Mouse (Mus musculus) limb, embryonic 11.5 days (tissue): ENCODE results near the gene Galntl6. TPM values are rescaled to one million over a fixed set of nuclear protein-coding genes. Genes with fewer than 3 reads are reported as not detected.

ENCODE experiments used
- ATAC-seq: fragments of 200-750 bp; cut with Nextera tagmentation; 2 replicates; pipeline ENCODE4 v1.8.0; 2017; ENCODE audit warnings: low read depth; ENCODE audit not compliant: insufficient number of reproducible peaks, low FRiP score, low TSS enrichment
- DNase-seq: peaks from one replicate; pipeline ENCODE4 v3.0.0-alpha.2; 2015; ENCODE audit warnings: low spot score
- H3K27ac ChIP-seq: fragments of 300-500 bp; sonication (generic); replicated peaks from 2 replicates; pipeline ENCODE4 v1.5.1; 2014; ENCODE audit warnings: low read depth, mild to moderate bottlenecking, low read length
- H3K27me3 ChIP-seq: fragments of 300-500 bp; sonication (generic); 2 replicates; pipeline ENCODE4 v1.6.1; 2014; ENCODE audit warnings: mild to moderate bottlenecking, low read length, mixed read lengths; ENCODE audit not compliant: control insufficient read depth, insufficient read depth
- H3K36me3 ChIP-seq: fragments of 300-500 bp; sonication (generic); 2 replicates; pipeline ENCODE4 v1.6.1; 2014; ENCODE audit warnings: mild to moderate bottlenecking, low read length, moderate library complexity, mixed read lengths; ENCODE audit not compliant: control insufficient read depth, insufficient read depth
- H3K4me1 ChIP-seq: fragments of 300-500 bp; sonication (generic); 2 replicates; pipeline ENCODE4 v1.6.1; 2014; ENCODE audit warnings: low read length, mixed read lengths; ENCODE audit not compliant: control insufficient read depth, insufficient read depth
- H3K4me2 ChIP-seq: fragments of 300-500 bp; sonication (generic); 2 replicates; pipeline ENCODE4 v1.6.1; 2014; ENCODE audit warnings: low read depth, mild to moderate bottlenecking, moderate library complexity; ENCODE audit not compliant: severe bottlenecking
- H3K4me3 ChIP-seq: fragments of 300-500 bp; sonication (generic); 2 replicates; pipeline ENCODE4 v1.5.1; 2014; ENCODE audit warnings: low read depth, low read length
- H3K9ac ChIP-seq: fragments of 300-500 bp; sonication (generic); 2 replicates; pipeline ENCODE4 v1.6.1; 2014; ENCODE audit warnings: mild to moderate bottlenecking, low read length
- H3K9me3 ChIP-seq: fragments of 300-500 bp; sonication (generic); 2 replicates; pipeline ENCODE4 v1.6.1; 2016; ENCODE audit warnings: low read length; ENCODE audit not compliant: control insufficient read depth
- WGBS: fragments of 180-500 bp; shearing (Covaris S2); extraction: QIAGEN DNeasy Blood & Tissue Kit; methylation state at CpG from one replicate; pipeline ENCODE4 v1.1.7; 2014; 5-methylcytosine and 5-hydroxymethylcytosine counted together
- polyA plus RNA-seq: library from polyadenylated mRNA; unstranded; fragments of >200 nt; fragmentation: Nextera tagmentation; extraction: Ambion mirVana; gene quantifications from 2 replicates; pipeline ENCODE4 v1.2.1, GENCODE M21; 2014

The Galntl6 gene
- polyA plus RNA-seq, 1 experiment from 2014 or later, result 0.45 TPM

- no peak overlapping the region for H3K27ac ChIP-seq
- no peaks in the 10 kb centered on the region for H3K36me3 ChIP-seq
- ATAC-seq, result no peak
- 80% methylated on average over 6 of the region's 6 CpGs for WGBS
- H3K4me2 ChIP-seq, result no peak overlapping the region
- no peak overlapping the region for H3K4me3 ChIP-seq
- no peak for DNase-seq
- H3K9ac ChIP-seq, result no peak overlapping the region
- H3K9me3 ChIP-seq, result no peaks in the 10 kb centered on the region
- H3K27me3 ChIP-seq, result no peaks in the 10 kb centered on the region
- no peaks in the 10 kb centered on the region for H3K4me1 ChIP-seq
Observed at GRCm38 (mm10) chr8:57927074-57927473, 985.4 kb downstream of the Galntl6 start.

- Histone ChIP-seq H3K4me3 (no peak overlapping the region), H3K4me2 (no peak overlapping the region), H3K9me3 (no peaks in the 10 kb centered on the region), H3K27me3 (no peaks in the 10 kb centered on the region), H3K9ac (no peak overlapping the region), H3K36me3 (no peaks in the 10 kb centered on the region), H3K4me1 (no peaks in the 10 kb centered on the region), H3K27ac (no peak overlapping the region)
- WGBS, result 84% methylated on average over 6 of the region's 6 CpGs
- DNase-seq, result no peak
- ATAC-seq, result no peak
Observed at GRCm38 (mm10) chr8:57923556-57923955, 988.9 kb downstream of the Galntl6 start.

GRCm38 (mm10) chr8:57923130-57923529 lies 989.3 kb downstream of the Galntl6 start:
- no peaks in the 10 kb centered on the region for H3K9me3 ChIP-seq
- no peaks in the 10 kb centered on the region for H3K27me3 ChIP-seq
- H3K4me2 ChIP-seq, result no peak overlapping the region
- no peaks in the 10 kb centered on the region for H3K36me3 ChIP-seq
- DNase-seq (no peak), ATAC-seq (no peak)
- H3K9ac ChIP-seq, result no peak overlapping the region
- no peak overlapping the region for H3K27ac ChIP-seq
- H3K4me1 ChIP-seq, result no peaks in the 10 kb centered on the region
- 80% methylated on average over 6 of the region's 6 CpGs for WGBS
- no peak overlapping the region for H3K4me3 ChIP-seq

- 82% methylated on average over 6 of the region's 6 CpGs for WGBS
- Histone ChIP-seq H3K27me3 (no peaks in the 10 kb centered on the region), H3K4me2 (no peak overlapping the region), H3K4me1 (no peaks in the 10 kb centered on the region), H3K27ac (no peak overlapping the region), H3K9ac (no peak overlapping the region), H3K36me3 (no peaks in the 10 kb centered on the region), H3K9me3 (no peaks in the 10 kb centered on the region), H3K4me3 (no peak overlapping the region)
- ATAC-seq, result no peak
- no peak for DNase-seq
Observed at GRCm38 (mm10) chr8:57922214-57923070, 990.0 kb downstream of the Galntl6 start.

GRCm38 (mm10) chr8:57920326-57920903 lies 992.0 kb downstream of the Galntl6 start:
- no peak overlapping the region for H3K27ac ChIP-seq
- 81% methylated on average over 3 of the region's 3 CpGs for WGBS
- H3K36me3 ChIP-seq, result no peaks in the 10 kb centered on the region
- ATAC-seq, result no peak
- no peaks in the 10 kb centered on the region for H3K4me1 ChIP-seq
- H3K9ac ChIP-seq, result no peak overlapping the region
- no peak for DNase-seq
- no peaks in the 10 kb centered on the region for H3K9me3 ChIP-seq
- H3K4me2 ChIP-seq, result no peak overlapping the region
- H3K27me3 ChIP-seq, result no peaks in the 10 kb centered on the region
- no peak overlapping the region for H3K4me3 ChIP-seq

GRCm38 (mm10) chr8:57918720-57919640 lies 993.5 kb downstream of the Galntl6 start:
- H3K4me2 ChIP-seq, result no peak overlapping the region
- H3K27me3 ChIP-seq, result no peaks in the 10 kb centered on the region
- no peaks in the 10 kb centered on the region for H3K4me1 ChIP-seq
- no peak overlapping the region for H3K4me3 ChIP-seq
- DNase-seq (no peak), ATAC-seq (no peak)
- no peak overlapping the region for H3K27ac ChIP-seq
- H3K9ac ChIP-seq, result no peak overlapping the region
- H3K36me3 ChIP-seq, result no peaks in the 10 kb centered on the region
- WGBS, result 63% methylated on average over 9 of the region's 9 CpGs
- no peaks in the 10 kb centered on the region for H3K9me3 ChIP-seq

GRCm38 (mm10) chr8:57893360-57893759 lies 1019.1 kb downstream of the Galntl6 start:
- WGBS, result 87% methylated on average over 5 of the region's 5 CpGs
- H3K9ac ChIP-seq, result no peak overlapping the region
- ATAC-seq (no peak), DNase-seq (no peak)
- no peaks in the 10 kb centered on the region for H3K4me1 ChIP-seq
- H3K9me3 ChIP-seq, result no peaks in the 10 kb centered on the region
- H3K27me3 ChIP-seq, result no peaks in the 10 kb centered on the region
- no peak overlapping the region for H3K27ac ChIP-seq
- no peak overlapping the region for H3K4me3 ChIP-seq
- no peak overlapping the region for H3K4me2 ChIP-seq
- no peaks in the 10 kb centered on the region for H3K36me3 ChIP-seq

- no peak overlapping the region for H3K9ac ChIP-seq
- WGBS, result 86% methylated on average over 5 of the region's 5 CpGs
- ATAC-seq, result no peak
- no peak for DNase-seq
- H3K4me1 ChIP-seq, result no peaks in the 10 kb centered on the region
- no peaks in the 10 kb centered on the region for H3K27me3 ChIP-seq
- H3K9me3 ChIP-seq, result no peaks in the 10 kb centered on the region
- H3K4me3 ChIP-seq, result no peak overlapping the region
- no peaks in the 10 kb centered on the region for H3K36me3 ChIP-seq
- no peak overlapping the region for H3K27ac ChIP-seq
- no peak overlapping the region for H3K4me2 ChIP-seq
Observed at GRCm38 (mm10) chr8:57892115-57892514, 1020.3 kb downstream of the Galntl6 start.
